Mouse (Mus musculus) A20 (cell line): ENCODE results near the gene Phex.
A peak's percentile ranks its signal among the peaks of the same experiment; 100 is the strongest.

Experiments used
- DNase-seq: peaks from one replicate; pipeline ENCODE4 v3.0.0-alpha.2; 2011; ENCODE audit warnings: low read depth, low spot score

The Phex gene

GRCm38 (mm10) chrX:157308171-157308570 is 106.9 kb downstream of the Phex start:
- no peak for DNase-seq

GRCm38 (mm10) chrX:157307411-157307810 is 107.7 kb downstream of the Phex start:
- peak; percentile 41 for DNase-seq

DNA sequence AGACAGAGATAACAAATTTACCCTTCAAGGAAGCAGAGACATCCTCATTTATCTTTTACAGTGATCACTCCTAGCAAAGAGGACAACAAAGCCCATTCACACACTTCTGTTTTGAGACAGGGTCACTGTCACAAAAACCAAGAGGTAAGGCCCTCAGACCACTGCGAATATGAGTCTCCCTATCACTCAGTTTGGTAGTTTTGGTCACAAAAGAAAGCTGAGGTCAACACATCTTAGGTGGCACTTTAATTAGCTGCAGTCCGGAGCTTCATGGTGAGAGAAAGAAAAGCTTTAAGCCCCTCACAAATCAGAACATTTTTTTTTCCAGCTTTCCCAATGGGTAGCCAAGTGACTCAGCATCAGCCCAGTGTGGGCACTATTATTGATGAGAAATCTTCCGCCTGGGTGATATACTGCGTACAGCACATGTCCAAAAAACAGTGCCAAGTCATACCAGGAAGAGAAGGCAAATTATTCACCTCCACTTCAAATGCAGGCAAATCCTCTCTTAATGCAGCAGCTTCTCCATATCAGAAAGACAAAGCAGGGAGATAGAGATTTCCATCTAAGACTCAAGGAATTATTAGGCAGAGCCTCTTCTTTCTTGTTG is 108.2 kb downstream of the Phex start:
- DNase-seq = no peak

GRCm38 (mm10) chrX:157305852-157306232 is 109.3 kb downstream of the Phex start:
- DNase-seq = no peak

DNA sequence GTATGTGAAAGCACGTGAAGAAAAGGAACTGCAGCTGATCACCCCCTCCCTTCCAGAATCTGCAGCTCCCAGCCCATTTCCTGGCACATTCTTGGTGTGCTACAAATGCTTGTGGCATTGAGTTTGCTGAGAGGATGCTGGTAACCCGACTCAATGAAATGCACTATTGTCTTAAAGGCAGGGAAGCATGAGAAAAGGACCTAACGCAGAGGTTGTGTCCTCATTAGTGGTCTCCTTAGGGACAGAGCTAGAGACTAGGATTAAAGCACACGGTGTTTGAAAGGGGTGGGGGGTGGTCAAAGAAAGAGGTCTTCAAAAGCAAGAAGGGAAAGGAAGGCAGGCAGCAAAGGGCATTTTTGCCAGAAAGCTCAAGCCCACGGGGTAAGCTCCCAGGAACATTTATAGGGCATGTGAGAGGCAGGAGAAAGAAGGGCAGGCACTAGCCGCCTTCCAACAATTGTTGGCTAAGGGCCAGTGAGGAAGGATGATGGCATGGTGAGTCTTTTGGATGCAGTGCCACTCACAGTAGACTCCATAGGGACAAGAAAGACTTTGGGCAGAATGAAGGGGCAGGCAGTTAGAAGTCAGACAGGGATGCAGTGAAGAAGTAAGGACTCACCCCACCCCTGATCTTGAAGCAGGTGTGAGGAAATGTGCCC is 109.8 kb downstream of the Phex start:
- no peak for DNase-seq

DNA sequence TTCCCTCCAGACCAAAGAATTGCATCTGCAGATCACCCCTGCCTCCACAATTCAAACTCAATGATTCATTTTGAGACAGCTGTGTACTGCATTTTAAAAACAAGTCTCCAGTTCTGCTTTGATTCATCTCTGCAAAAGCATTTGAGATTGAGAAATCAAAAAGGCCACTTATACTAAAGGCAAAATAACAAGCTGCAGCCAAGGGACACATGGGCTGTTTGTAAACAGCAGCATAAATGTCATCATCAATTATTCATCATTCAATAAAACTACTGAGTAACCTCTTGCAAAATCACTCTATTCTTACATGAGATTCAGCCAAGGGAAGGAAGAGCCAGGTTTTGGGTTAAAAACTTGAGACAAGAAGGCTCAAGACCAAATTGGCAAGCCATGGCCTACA is 122.7 kb downstream of the Phex start:
- DNase-seq = no peak

DNA sequence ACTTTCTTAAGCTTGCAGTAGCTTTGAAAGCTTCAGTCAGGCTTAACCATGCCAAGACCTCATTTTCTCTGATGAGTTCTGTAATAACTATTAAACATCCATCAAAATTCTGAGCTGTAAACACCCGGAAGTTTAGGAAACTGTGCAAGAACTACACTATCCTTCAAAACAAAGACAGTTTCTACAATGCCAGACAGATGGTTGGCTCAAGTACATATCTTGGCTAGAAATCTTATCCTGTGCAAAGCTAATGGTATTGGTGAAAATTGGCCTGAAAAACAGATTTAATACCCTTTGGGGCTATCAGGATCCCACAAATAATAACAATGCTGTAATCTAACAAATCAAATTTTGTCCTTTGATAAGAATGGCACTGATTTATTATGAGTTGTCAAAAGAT is 138.5 kb downstream of the Phex start:
- no peak for DNase-seq

- no peak for DNase-seq
Observed at GRCm38 (mm10) chrX:157273291-157273690, 141.8 kb downstream of the Phex start.

DNA sequence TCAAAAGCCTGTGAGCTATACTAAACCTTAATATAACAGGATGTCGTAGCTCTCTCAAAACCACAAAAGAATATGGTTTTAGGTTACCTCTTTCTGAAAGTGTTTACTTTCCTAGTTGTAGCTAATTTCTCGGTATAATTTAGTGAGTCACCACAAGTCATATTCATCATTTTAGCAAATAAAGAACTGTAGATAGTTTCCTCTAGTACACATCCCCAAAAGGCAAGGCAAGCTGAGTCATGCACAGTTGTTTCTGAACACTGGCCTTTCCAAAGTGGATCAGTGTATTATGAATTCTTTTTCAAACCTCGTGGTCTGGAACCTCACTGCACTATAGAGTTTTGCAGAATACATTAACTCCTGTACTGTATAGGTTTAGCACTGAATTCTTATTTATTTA is 143.5 kb downstream of the Phex start:
- no peak for DNase-seq

- no peak for DNase-seq
Observed at GRCm38 (mm10) chrX:157269726-157270305, 145.3 kb downstream of the Phex start.

DNA sequence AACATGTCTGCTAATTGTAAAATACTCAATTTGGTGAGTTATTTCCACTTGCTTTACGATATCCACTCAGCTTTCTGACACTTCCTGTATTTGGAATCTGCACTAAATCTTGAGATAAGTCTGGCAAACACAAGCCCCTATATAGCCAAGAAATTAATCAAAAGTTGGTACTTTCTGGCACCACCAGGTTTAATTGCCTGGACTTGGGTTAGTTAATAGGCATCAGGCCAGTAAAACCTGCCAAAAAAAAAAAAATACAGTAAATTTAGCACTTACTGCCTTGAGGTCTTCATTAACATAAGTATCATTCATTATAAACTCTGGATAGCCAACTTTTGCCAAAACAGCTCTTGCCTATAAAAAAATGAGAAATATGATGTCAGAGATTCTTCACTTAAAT is 147.0 kb downstream of the Phex start:
- DNase-seq = no peak

- DNase-seq = no peak
Observed at GRCm38 (mm10) chrX:157202736-157203135, 212.4 kb downstream of the Phex start.

DNA sequence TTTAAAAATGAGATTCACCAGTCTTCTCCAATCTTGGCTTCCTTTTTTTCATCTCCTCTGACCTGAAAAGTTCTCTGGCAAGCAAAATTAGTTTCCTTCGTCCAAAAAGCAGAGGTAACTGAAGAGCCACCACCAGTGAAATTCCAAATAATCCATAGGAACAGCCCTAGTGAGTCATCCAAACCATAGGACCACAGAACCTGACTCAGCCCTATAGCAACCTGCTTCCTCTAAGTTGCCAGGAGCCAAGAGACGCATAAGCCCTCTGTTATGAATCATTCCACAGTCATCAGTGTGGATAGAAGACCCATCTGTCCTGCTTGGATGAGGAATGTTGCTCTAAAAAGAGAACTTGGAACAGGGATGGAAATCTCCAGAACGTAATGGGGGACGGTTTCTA is 230.9 kb downstream of the Phex start:
- no peak for DNase-seq

GRCm38 (mm10) chrX:157180845-157181244 is 234.3 kb downstream of the Phex start:
- DNase-seq = no peak

- DNase-seq = no peak
Observed at GRCm38 (mm10) chrX:157164142-157164541, 251.0 kb downstream of the Phex start.

- no peak for DNase-seq
Observed at GRCm38 (mm10) chrX:157163394-157163793, 251.7 kb downstream of the Phex start.

- DNase-seq = no peak
Observed at GRCm38 (mm10) chrX:157144675-157145074, 270.4 kb downstream of the Phex start.

- no peak for DNase-seq
Observed at GRCm38 (mm10) chrX:157139601-157140000, 275.5 kb downstream of the Phex start.
